Mouse (Mus musculus) liver, adult 2 months (tissue): ENCODE data around the gene Ccdc85b. TPM values are rescaled to one million over a fixed set of nuclear protein-coding genes. Genes with fewer than 3 reads are reported as not detected.
"Not testable (repeated sequence)": the region's sequence is repeated elsewhere in the genome, so short reads cannot be mapped to it uniquely, and the experiment has no call there.

ENCODE experiments used
- DNase-seq: peaks from one replicate; pipeline ENCODE4 v3.0.0-alpha.2; 2011; ENCODE audit warnings: low read depth, low spot score; ENCODE audit errors: extremely low read depth
- H3K27ac ChIP-seq: fragments of 200-500 bp; replicated peaks from 2 replicates; pipeline ENCODE4 v1.5.1; 2012; ENCODE audit warnings: low read depth, mild to moderate bottlenecking, control low read depth, inconsistent platforms, low read length; ENCODE audit not compliant: insufficient read depth
- H3K27me3 ChIP-seq: fragments of 200-500 bp; 2 replicates; pipeline ENCODE4 v1.6.1; 2012; ENCODE audit warnings: mild to moderate bottlenecking, moderate library complexity, low read length, inconsistent platforms; ENCODE audit not compliant: control insufficient read depth, insufficient read depth
- H3K36me3 ChIP-seq: fragments of 200-500 bp; 2 replicates; pipeline ENCODE4 v1.6.1; 2012; ENCODE audit warnings: low read length, inconsistent platforms; ENCODE audit not compliant: control insufficient read depth, insufficient read depth
- H3K4me1 ChIP-seq: fragments of 200-500 bp; 2 replicates; pipeline ENCODE4 v1.6.1; 2011; ENCODE audit warnings: low read length; ENCODE audit not compliant: control insufficient read depth, insufficient read depth
- H3K4me3 ChIP-seq: fragments of 200-500 bp; 2 replicates; pipeline ENCODE4 v1.5.1; 2011; ENCODE audit warnings: low read depth, mild to moderate bottlenecking, control low read depth, low read length, moderate library complexity; ENCODE audit not compliant: insufficient read depth
- H3K79me2 ChIP-seq: fragments of 200-500 bp; 2 replicates; pipeline ENCODE4 v1.6.1; 2012; ENCODE audit warnings: inconsistent platforms, mild to moderate bottlenecking, low read length, moderate library complexity; ENCODE audit not compliant: control insufficient read depth, insufficient read depth
- H3K9ac ChIP-seq: fragments of 200-500 bp; 2 replicates; pipeline ENCODE4 v1.6.1; 2012; ENCODE audit warnings: low read depth, mild to moderate bottlenecking, control low read depth, inconsistent platforms, low read length
- CTCF ChIP-seq: fragments of 200-500 bp; IDR thresholded peaks from 2 replicates; pipeline ENCODE4 v1.5.1; 2011; ENCODE audit warnings: low read depth, low read length, control low read depth
- POLR2A ChIP-seq: fragments of 200-500 bp; IDR thresholded peaks from 2 replicates; pipeline ENCODE4 v1.6.1; 2011; ENCODE audit warnings: low read length, control low read depth; ENCODE audit not compliant: insufficient read depth; ENCODE audit errors: extremely low read depth
- WGBS: fragments of 180-500 bp; shearing (Covaris S2); methylation state at CpG from one replicate; pipeline ENCODE4 v1.1.7; 2018; 5-methylcytosine and 5-hydroxymethylcytosine counted together
- polyA plus RNA-seq: library from polyadenylated mRNA; depleted of rRNA; stranded (reverse); fragments of >200 nt; gene quantifications from 2 replicates; pipeline ENCODE4 v1.2.3, GENCODE M21; 2012
- total RNA-seq: library from RNA; depleted of rRNA; stranded (reverse); fragments of >200 nt; gene quantifications from 2 replicates; pipeline ENCODE4 v1.2.3, GENCODE M21; 2014

Ccdc85b gene
- total and polyA plus RNA-seq, 2 experiments: 2.6 to 3.3 TPM

- Histone ChIP-seq H3K4me3 (no peak overlapping the region), H3K9ac (no peak overlapping the region), H3K27me3 (no peaks in the 10 kb centered on the region), H3K27ac (no peak overlapping the region), H3K79me2 (peaks cover 4% of the 10 kb centered on the region; the same call in 1 of the 2 replicates), H3K36me3 (peaks cover 10% of the 10 kb centered on the region; the same call in 1 of the 2 replicates), H3K4me1 (no peaks in the 10 kb centered on the region)
- WGBS: 69% methylated on average over 3 of the region's 3 CpGs
- no peak for DNase-seq
- TF ChIP-seq POLR2A (no peak), CTCF (no peak)
These were observed 36.6 kb upstream of the Ccdc85b start for GRCm38 (mm10) chr19:5494314-5494713.

- 62% methylated on average over 9 of the region's 9 CpGs for WGBS
- not testable (repeated sequence) for H3K9ac ChIP-seq, H3K79me2 ChIP-seq, H3K27me3 ChIP-seq, H3K4me1 ChIP-seq, H3K27ac ChIP-seq, DNase-seq, H3K4me3 ChIP-seq
- H3K36me3 ChIP-seq: peaks cover 10% of the 10 kb centered on the region; the same call in 1 of the 2 replicates
These were observed 35.6 kb upstream of the Ccdc85b start for GRCm38 (mm10) chr19:5493301-5493721.

GRCm38 (mm10) chr19:5492641-5493040 lies 34.9 kb upstream of the Ccdc85b start:
- Histone ChIP-seq H3K4me3 (no peak overlapping the region), H3K79me2 (peaks cover 4% of the 10 kb centered on the region; the same call in 1 of the 2 replicates), H3K27me3 (no peaks in the 10 kb centered on the region), H3K4me1 (peaks cover 3% of the 10 kb centered on the region; the same call in 1 of the 2 replicates), H3K27ac (no peak overlapping the region), H3K9ac (no peak overlapping the region), H3K36me3 (peaks cover 10% of the 10 kb centered on the region; the same call in 1 of the 2 replicates)
- no peak for DNase-seq
- 92% methylated on average over 4 of the region's 4 CpGs for WGBS
- TF ChIP-seq POLR2A (no peak), CTCF (no peak)

DNA sequence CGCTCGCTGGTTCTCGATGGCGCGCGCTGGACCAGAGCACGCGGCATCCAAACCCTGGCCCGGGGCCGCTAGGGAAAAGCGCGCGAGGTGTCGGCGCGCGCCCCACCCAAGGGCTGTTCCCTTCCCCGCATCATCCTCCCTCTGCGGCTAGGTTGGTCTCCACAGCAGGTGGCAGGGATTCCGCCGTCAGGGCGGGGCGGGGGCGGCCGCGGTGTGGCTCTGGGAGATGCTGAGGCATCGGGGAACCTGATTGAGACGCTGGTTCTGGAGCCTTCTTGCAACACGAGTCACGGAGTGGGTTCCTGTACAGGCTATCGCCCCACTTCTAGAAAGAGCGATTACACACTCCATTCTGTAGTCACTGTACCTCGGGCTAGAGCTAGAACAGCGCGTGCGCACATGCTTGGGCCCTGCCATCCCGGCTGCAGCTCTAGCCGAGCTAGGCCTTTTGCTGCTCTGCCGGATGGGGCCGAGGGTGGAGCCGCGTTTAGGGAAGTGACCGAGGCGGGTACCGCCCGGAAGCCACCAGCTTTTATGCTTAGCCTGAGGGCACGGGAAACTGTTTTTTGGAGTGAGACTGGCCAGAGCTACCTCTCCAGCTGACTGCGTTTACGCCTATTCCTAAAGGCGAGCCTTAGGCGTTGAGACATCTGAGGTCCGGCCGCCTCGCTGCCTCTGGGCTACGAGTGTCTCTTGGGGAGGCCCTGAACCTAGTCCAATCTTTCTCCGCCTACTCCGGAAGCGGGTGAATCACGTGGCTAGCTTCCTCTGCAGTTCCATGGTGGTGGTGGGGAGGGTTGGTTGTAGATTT lies 33.4 kb upstream of the Ccdc85b start:
- Histone ChIP-seq H3K4me1 (peaks cover 7% of the 10 kb centered on the region; the same call in 1 of the 2 replicates), H3K4me3 (peak overlapping the region; percentile 73), H3K27ac (peak overlapping the region; percentile 84), H3K79me2 (peaks cover 4% of the 10 kb centered on the region; the same call in 1 of the 2 replicates), H3K27me3 (no peaks in the 10 kb centered on the region), H3K9ac (peak overlapping the region; percentile 75), H3K36me3 (peaks cover 10% of the 10 kb centered on the region; the same call in 1 of the 2 replicates)
- TF ChIP-seq POLR2A: peak; percentile 62
- no peak for TF ChIP-seq CTCF
- peak; percentile 83 for DNase-seq
- under 1% methylated on average over 59 of the region's 59 CpGs for WGBS

DNA sequence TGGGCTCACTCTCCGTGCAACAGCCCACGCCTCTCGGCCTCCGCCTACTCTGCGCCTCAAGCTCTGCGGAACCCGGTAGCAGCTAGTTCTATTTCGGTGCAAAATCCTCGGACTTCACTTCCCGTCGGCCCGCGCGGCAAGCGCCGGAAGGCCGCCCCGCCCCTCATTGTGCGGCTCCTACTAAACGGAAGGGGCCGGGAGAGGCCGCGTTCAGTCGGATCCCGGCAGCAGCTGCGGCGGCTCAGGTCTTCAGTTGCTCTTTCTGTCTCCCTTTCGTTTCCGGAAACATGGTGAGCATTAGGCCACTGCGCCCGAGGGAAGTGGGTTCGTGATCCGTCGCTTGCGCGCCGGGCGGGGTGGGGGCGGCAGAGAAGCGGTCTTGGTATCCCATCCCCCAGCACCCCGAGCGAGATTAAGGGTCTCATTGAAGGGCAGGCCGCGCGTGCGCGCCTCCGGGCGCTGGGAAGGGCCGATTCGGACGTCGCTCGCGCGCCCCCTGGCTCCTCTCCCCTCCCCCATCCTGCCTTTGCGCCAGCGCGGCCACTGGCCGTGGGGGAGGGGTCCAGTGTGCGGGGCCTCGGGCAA lies 32.7 kb upstream of the Ccdc85b start, which contains the start of gene Cfl1:
Gene Cfl1 (plus strand): TSS at position 143 of the 585 bp plus-strand sequence.
- TF ChIP-seq CTCF (no peak), POLR2A (peak; percentile 86)
- Histone ChIP-seq H3K27me3 (no peaks in the 10 kb centered on the region), H3K4me3 (peak within 1 kb of the TSS; percentile 73), H3K4me1 (peaks cover 7% of the 10 kb centered on the region; the same call in 1 of the 2 replicates), H3K79me2 (peaks cover 4% of the 10 kb centered on the region; the same call in 1 of the 2 replicates), H3K9ac (peak within 1 kb of the TSS; percentile 75), H3K27ac (peak within 1 kb of the TSS; percentile 90), H3K36me3 (peaks cover 10% of the 10 kb centered on the region; the same call in 1 of the 2 replicates)
- WGBS: under 1% methylated on average over 62 of the region's 62 CpGs
- peak; percentile 89 for DNase-seq

DNA sequence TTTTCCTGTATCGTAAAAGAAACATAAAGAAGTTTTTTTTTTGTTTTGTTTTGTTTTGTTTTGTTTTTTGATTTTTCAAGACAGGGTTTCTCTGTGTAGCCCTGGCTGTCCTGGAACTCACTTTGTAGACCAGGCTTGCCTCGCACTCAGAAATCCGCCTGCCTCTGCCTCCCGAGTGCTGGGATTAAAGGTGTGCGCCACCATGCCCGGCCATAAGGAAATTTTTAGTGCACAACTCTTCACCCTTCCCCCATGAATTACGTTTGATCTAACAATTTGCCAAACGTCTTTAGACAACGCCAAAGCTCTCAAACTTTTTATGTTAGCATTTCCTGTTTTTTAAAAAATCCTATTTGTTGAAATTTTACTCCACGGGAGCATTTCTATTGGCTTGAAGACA lies 32.0 kb upstream of the Ccdc85b start:
- H3K27me3 ChIP-seq, DNase-seq, H3K9ac ChIP-seq, H3K4me3 ChIP-seq, H3K79me2 ChIP-seq, H3K4me1 ChIP-seq: not testable (repeated sequence)
- 21% methylated on average over 10 of the region's 10 CpGs for WGBS
- Histone ChIP-seq H3K27ac (peak overlapping the region; percentile 90), H3K36me3 (peaks cover 10% of the 10 kb centered on the region; the same call in 1 of the 2 replicates)
